Mouse (Mus musculus): ENCODE data around the gene 1110032A03Rik.

Gene 1110032A03Rik

GRCm38 (mm10) chr9:50770011-50770410 is 5.3 kb downstream of the 1110032A03Rik start:
- no peak for DNase-seq (ENCODE audit: low read depth)

- peak; percentile 99 for DNase-seq (ENCODE audit: low read depth)
Observed at GRCm38 (mm10) chr9:50768107-50769002, 7.0 kb downstream of the 1110032A03Rik start, which contains the start of gene Fdxacb1. Fdxacb1 (plus strand) TSS chr9:50768236.

GRCm38 (mm10) chr9:50767531-50768106 is 7.7 kb downstream of the 1110032A03Rik start:
- DNase-seq (ENCODE audit: low read depth), result no peak

- DNase-seq (ENCODE audit: low read depth), result no peak
Observed at GRCm38 (mm10) chr9:50763331-50763730, 12.0 kb downstream of the 1110032A03Rik start.

- no peak for DNase-seq (ENCODE audit: low read depth)
Observed at GRCm38 (mm10) chr9:50761520-50762243, 13.6 kb downstream of the 1110032A03Rik start.

GRCm38 (mm10) chr9:50756711-50757110 is 18.6 kb downstream of the 1110032A03Rik start:
- DNase-seq (ENCODE audit: low read depth), result no peak

GRCm38 (mm10) chr9:50753947-50754346 is 21.4 kb downstream of the 1110032A03Rik start:
- no peak for DNase-seq (ENCODE audit: low read depth)

- DNase-seq (ENCODE audit: low read depth), result no peak
Observed at GRCm38 (mm10) chr9:50752784-50753615, 22.3 kb downstream of the 1110032A03Rik start.

GRCm38 (mm10) chr9:50752054-50752602 is 23.2 kb downstream of the 1110032A03Rik start, which contains the start of gene Hspb2:
Hspb2 (minus strand) TSS chr9:50752354.
- no peak for DNase-seq (ENCODE audit: low read depth)

GRCm38 (mm10) chr9:50751323-50751722 is 24.0 kb downstream of the 1110032A03Rik start, which contains the start of gene Cryab:
Cryab (plus strand) TSS chr9:50751325.
- DNase-seq (ENCODE audit: low read depth), result no peak

GRCm38 (mm10) chr9:50750706-50751105 is 24.6 kb downstream of the 1110032A03Rik start:
- DNase-seq (ENCODE audit: low read depth), result no peak

GRCm38 (mm10) chr9:50746214-50746677 is 29.1 kb downstream of the 1110032A03Rik start, which contains the start of gene 2310030G06Rik:
2310030G06Rik (minus strand) TSS chr9:50746536.
- no peak for DNase-seq (ENCODE audit: low read depth)

GRCm38 (mm10) chr9:50745806-50746205 is 29.5 kb downstream of the 1110032A03Rik start:
- no peak for DNase-seq (ENCODE audit: low read depth)

GRCm38 (mm10) chr9:50742744-50743143 is 32.6 kb downstream of the 1110032A03Rik start:
- DNase-seq (ENCODE audit: low read depth), result no peak

- no peak for DNase-seq (ENCODE audit: low read depth)
Observed at GRCm38 (mm10) chr9:50742261-50742660, 33.1 kb downstream of the 1110032A03Rik start.

- no peak for DNase-seq (ENCODE audit: low read depth)
Observed at GRCm38 (mm10) chr9:50740867-50741784, 34.2 kb downstream of the 1110032A03Rik start.

GRCm38 (mm10) chr9:50738914-50739870 is 36.1 kb downstream of the 1110032A03Rik start, which contains the start of gene Dixdc1:
Dixdc1 (minus strand) TSS chr9:50739517.
- DNase-seq (ENCODE audit: low read depth), result peak; percentile 85

GRCm38 (mm10) chr9:50734989-50735388 is 40.3 kb downstream of the 1110032A03Rik start:
- DNase-seq (ENCODE audit: low read depth), result peak; percentile 38
